Mouse (Mus musculus) limb, embryonic 13.5 days (tissue): Measurements from ENCODE around the gene Gabpa. TPM values are rescaled to one million over a fixed set of nuclear protein-coding genes. Genes with fewer than 3 reads are reported as not detected.

ENCODE experiments used
- polyA plus RNA-seq: library from polyadenylated mRNA; unstranded; fragments of >200 nt; fragmentation: Nextera tagmentation; extraction: Ambion mirVana; gene quantifications from 2 replicates; pipeline ENCODE4 v1.2.1, GENCODE M21; 2015

Gabpa gene
- polyA plus RNA-seq, 1 experiment from 2014 or later, result 33.8 TPM

Other genes with a start within 250 kb of the Gabpa start
- gene Mrpl39, start 99.2 kb upstream of the Gabpa start, polyA plus RNA-seq, result 45.3 and 46.1 TPM in 2 replicates
- gene Jam2, start 60.8 kb upstream of the Gabpa start, polyA plus RNA-seq, result 8.1 and 8.5 TPM in 2 replicates
- gene Atp5j, start 700 bp downstream of the Gabpa start, polyA plus RNA-seq, result 898 and 903 TPM in 2 replicates